Mouse (Mus musculus): ENCODE results near the gene Clhc1. TPM values are rescaled to one million over a fixed set of nuclear protein-coding genes. Genes with fewer than 3 reads are reported as not detected.

The Clhc1 gene
- polyA plus RNA-seq, 1 experiment from 2014 or later = 0.42 TPM

- Histone ChIP-seq H3K79me2 (ENCODE audit: inconsistent target) (peaks cover 25% of the 10 kb centered on the region), H3K27ac (peak overlapping the region; percentile 94), H3K4me3 (ENCODE audit: inconsistent target) (peak overlapping the region; percentile 92; the same call in 1 of the 2 replicates), H3K36me3 (ENCODE audit: inconsistent target) (peaks cover 24% of the 10 kb centered on the region)
- 42% methylated on average over 2 of the region's 2 CpGs for WGBS (ENCODE audit: missing documents)
These were observed 1.5 kb upstream of the Clhc1 start for GRCm38 (mm10) chr11:29546297-29546696.

- peaks cover 25% of the 10 kb centered on the region for H3K79me2 ChIP-seq (ENCODE audit: inconsistent target)
- 15% methylated on average over 2 of the region's 2 CpGs for WGBS (ENCODE audit: missing documents)
- peak overlapping the region; percentile 94 for H3K27ac ChIP-seq
- H3K36me3 ChIP-seq (ENCODE audit: inconsistent target) = peaks cover 19% of the 10 kb centered on the region
- peak overlapping the region; percentile 92 for H3K4me3 ChIP-seq (ENCODE audit: inconsistent target)
These were observed 988 bp upstream of the Clhc1 start for GRCm38 (mm10) chr11:29546762-29547161.

GRCm38 (mm10) chr11:29547249-29547751 is 450 bp upstream of the Clhc1 start:
- peak overlapping the region; percentile 94 for H3K27ac ChIP-seq
- 2% methylated on average over 27 of the region's 27 CpGs for WGBS (ENCODE audit: missing documents)
- peaks cover 19% of the 10 kb centered on the region for H3K36me3 ChIP-seq (ENCODE audit: inconsistent target)
- peak overlapping the region; percentile 92 for H3K4me3 ChIP-seq (ENCODE audit: inconsistent target)
- H3K79me2 ChIP-seq (ENCODE audit: inconsistent target) = peaks cover 25% of the 10 kb centered on the region

- H3K27ac ChIP-seq = peak overlapping the region; percentile 94
- WGBS (ENCODE audit: missing documents) = 20% methylated on average over 23 of the region's 23 CpGs
- peaks cover 18% of the 10 kb centered on the region for H3K36me3 ChIP-seq (ENCODE audit: inconsistent target)
- peak overlapping the region; percentile 92 for H3K4me3 ChIP-seq (ENCODE audit: inconsistent target)
- peaks cover 25% of the 10 kb centered on the region for H3K79me2 ChIP-seq (ENCODE audit: inconsistent target)
These were observed 1.0 kb downstream of the Clhc1 start for GRCm38 (mm10) chr11:29548504-29549424.

DNA sequence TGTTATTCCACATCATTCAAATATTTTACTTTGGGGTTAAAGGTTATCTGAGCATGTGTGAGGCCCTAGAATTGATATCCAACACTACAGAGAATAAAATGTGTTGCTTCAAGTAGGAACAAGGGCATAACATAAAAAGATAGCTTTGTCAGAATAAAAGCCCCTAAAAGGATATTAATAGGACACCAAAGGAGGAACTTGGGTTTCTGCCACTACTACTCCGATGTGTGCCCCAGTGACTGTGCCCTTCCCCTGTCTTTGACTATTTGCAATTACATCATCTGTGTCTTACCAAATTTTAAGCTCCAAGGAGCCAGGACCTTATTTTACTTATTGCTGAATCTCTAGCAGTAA is 1.7 kb downstream of the Clhc1 start:
- peaks cover 12% of the 10 kb centered on the region for H3K36me3 ChIP-seq (ENCODE audit: inconsistent target)
- peak overlapping the region; percentile 94 for H3K27ac ChIP-seq
- 0% methylated on average over 1 of the region's 1 CpGs for WGBS (ENCODE audit: missing documents)
- peaks cover 25% of the 10 kb centered on the region for H3K79me2 ChIP-seq (ENCODE audit: inconsistent target)
- H3K4me3 ChIP-seq (ENCODE audit: inconsistent target) = no peak overlapping the region

DNA sequence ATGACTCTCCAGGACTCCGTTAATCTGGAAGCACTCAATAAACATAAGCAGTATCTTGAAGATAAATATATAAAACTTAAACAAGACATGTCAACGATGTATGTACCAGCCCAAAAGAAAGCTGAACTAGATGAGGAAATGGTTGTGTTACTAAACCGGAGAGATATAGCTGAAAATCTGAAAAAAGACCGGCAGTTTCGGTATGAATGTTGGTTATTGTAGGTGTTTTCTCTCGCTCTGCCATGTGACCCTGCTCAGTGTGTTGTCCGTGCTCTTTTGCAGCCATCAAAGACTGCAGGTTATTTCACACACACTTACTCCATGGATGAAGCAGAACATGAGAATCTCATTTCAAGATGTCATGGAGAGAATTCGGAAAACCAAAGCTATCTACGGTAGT is 12.7 kb downstream of the Clhc1 start:
- Histone ChIP-seq H3K79me2 (ENCODE audit: inconsistent target) (no peaks in the 10 kb centered on the region), H3K4me3 (ENCODE audit: inconsistent target) (no peak overlapping the region), H3K27ac (no peak overlapping the region), H3K36me3 (ENCODE audit: inconsistent target) (no peaks in the 10 kb centered on the region)
- WGBS (ENCODE audit: missing documents) = 91% methylated on average over 9 of the region's 9 CpGs

DNA sequence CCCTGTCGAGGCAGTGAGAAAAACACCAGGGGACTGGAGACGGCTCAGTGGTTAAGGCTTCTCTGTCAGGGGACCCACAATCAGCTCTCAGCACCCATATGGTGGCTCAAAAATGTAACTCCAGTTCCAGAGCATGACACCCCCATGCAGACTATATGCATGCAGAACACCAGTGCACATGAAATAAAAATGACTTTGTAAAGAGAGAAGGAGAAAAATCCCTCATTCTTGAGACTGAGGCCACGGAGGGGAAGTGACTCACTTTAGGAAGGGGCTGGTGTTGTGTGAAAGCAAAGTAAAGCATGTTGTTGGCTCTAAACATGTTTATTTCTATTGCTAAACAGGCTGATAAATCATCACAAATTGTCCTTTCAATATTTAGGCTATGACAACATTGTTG is 13.2 kb downstream of the Clhc1 start:
- Histone ChIP-seq H3K36me3 (ENCODE audit: inconsistent target) (no peaks in the 10 kb centered on the region), H3K79me2 (ENCODE audit: inconsistent target) (no peaks in the 10 kb centered on the region), H3K4me3 (ENCODE audit: inconsistent target) (no peak overlapping the region), H3K27ac (no peak overlapping the region)
- 90% methylated on average over 3 of the region's 3 CpGs for WGBS (ENCODE audit: missing documents)

GRCm38 (mm10) chr11:29563406-29563805 is 15.7 kb downstream of the Clhc1 start:
- Histone ChIP-seq H3K4me3 (ENCODE audit: inconsistent target) (no peak overlapping the region), H3K27ac (no peak overlapping the region), H3K79me2 (ENCODE audit: inconsistent target) (no peaks in the 10 kb centered on the region), H3K36me3 (ENCODE audit: inconsistent target) (no peaks in the 10 kb centered on the region)
- WGBS (ENCODE audit: missing documents) = 97% methylated on average over 2 of the region's 2 CpGs

- no peak overlapping the region for H3K27ac ChIP-seq
- no peaks in the 10 kb centered on the region for H3K36me3 ChIP-seq (ENCODE audit: inconsistent target)
- no peak overlapping the region for H3K4me3 ChIP-seq (ENCODE audit: inconsistent target)
- H3K79me2 ChIP-seq (ENCODE audit: inconsistent target) = no peaks in the 10 kb centered on the region
- WGBS (ENCODE audit: missing documents) = 69% methylated on average over 3 of the region's 3 CpGs
These were observed 23.8 kb downstream of the Clhc1 start for GRCm38 (mm10) chr11:29571536-29571935.

GRCm38 (mm10) chr11:29572656-29573055 is 24.9 kb downstream of the Clhc1 start:
- WGBS (ENCODE audit: missing documents) = 88% methylated on average over 2 of the region's 2 CpGs
- no peaks in the 10 kb centered on the region for H3K36me3 ChIP-seq (ENCODE audit: inconsistent target)
- no peaks in the 10 kb centered on the region for H3K79me2 ChIP-seq (ENCODE audit: inconsistent target)

DNA sequence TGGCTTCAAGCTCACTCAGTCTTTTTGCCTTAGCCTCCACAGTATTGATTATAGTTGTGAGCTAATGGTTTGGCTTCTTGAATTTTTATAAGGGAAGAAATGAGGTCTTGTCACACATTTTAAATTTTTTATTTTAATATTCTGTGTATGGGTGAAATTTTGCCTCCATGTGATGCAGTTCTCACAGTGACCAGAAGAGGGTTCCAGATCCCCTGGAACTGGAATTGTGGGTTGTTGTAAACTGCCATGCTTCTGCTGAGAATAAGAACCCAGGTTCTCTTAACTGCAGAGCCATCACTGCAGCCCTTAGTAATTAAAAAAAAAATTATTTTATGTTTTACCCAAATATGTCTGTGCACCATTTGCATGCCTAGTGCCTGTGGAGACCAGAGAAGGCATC is 31.9 kb downstream of the Clhc1 start:
- Histone ChIP-seq H3K4me3 (ENCODE audit: inconsistent target) (no peak overlapping the region), H3K36me3 (ENCODE audit: inconsistent target) (no peaks in the 10 kb centered on the region), H3K27ac (no peak overlapping the region)

More at GRCm38 (mm10) chr11:29572656-29573055, 24.9 kb downstream of the Clhc1 start:
- Histone ChIP-seq H3K27ac (no peak overlapping the region), H3K4me3 (ENCODE audit: inconsistent target) (no peak overlapping the region)

GRCm38 (mm10) chr11:29595217-29595616 is 47.5 kb downstream of the Clhc1 start:
- Histone ChIP-seq H3K79me2 (ENCODE audit: inconsistent target) (no peaks in the 10 kb centered on the region), H3K4me3 (ENCODE audit: inconsistent target) (no peak overlapping the region), H3K27ac (no peak overlapping the region), H3K36me3 (ENCODE audit: inconsistent target) (no peaks in the 10 kb centered on the region)

More for the DNA sequence above, 31.9 kb downstream of the Clhc1 start:
- H3K79me2 ChIP-seq (ENCODE audit: inconsistent target) = no peaks in the 10 kb centered on the region

GRCm38 (mm10) chr11:29597159-29597558 is 49.4 kb downstream of the Clhc1 start:
- H3K27ac ChIP-seq = no peak overlapping the region

GRCm38 (mm10) chr11:29599000-29599399 is 51.2 kb downstream of the Clhc1 start:
- Histone ChIP-seq H3K27ac (no peak overlapping the region), H3K36me3 (ENCODE audit: inconsistent target) (no peaks in the 10 kb centered on the region), H3K79me2 (ENCODE audit: inconsistent target) (no peaks in the 10 kb centered on the region), H3K4me3 (ENCODE audit: inconsistent target) (no peak overlapping the region)

More at GRCm38 (mm10) chr11:29597159-29597558, 49.4 kb downstream of the Clhc1 start:
- Histone ChIP-seq H3K36me3 (ENCODE audit: inconsistent target) (no peaks in the 10 kb centered on the region), H3K4me3 (ENCODE audit: inconsistent target) (no peak overlapping the region), H3K79me2 (ENCODE audit: inconsistent target) (no peaks in the 10 kb centered on the region)

DNA sequence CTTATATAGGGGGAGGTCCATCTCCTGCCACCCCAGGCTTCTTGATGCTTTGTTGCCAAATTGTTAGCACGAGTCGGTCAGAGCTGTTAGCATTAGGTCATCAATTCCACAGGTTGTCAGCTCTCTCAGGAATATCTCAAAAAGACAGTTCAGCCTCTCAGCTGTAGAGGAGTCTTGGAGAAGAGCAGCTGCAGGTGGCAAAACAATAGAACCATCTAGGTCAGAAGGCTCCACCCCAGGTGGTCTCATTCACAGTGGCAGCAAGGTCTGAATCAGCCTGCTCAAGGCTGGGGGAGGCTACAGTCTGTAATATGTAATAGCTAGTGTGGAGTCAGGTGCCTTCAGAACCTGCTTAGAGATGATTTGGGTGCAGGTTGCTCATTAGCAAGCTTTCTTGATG is 55.8 kb downstream of the Clhc1 start:
- H3K27ac ChIP-seq = no peak overlapping the region
- no peaks in the 10 kb centered on the region for H3K36me3 ChIP-seq (ENCODE audit: inconsistent target)
- WGBS (ENCODE audit: missing documents) = 85% methylated on average over 2 of the region's 2 CpGs
- no peak overlapping the region for H3K4me3 ChIP-seq (ENCODE audit: inconsistent target)
- H3K79me2 ChIP-seq (ENCODE audit: inconsistent target) = no peaks in the 10 kb centered on the region
